Mouse (Mus musculus) MEL (cell line): ENCODE measurements around the gene Ralb.

ENCODE experiments used
- CHD1 ChIP-seq: IDR thresholded peaks from 2 replicates; pipeline ENCODE4 v1.6.1; 2012; ENCODE audit warnings: low read depth, mild to moderate bottlenecking, inconsistent platforms, low read length, improper control_type of control experiment
- CHD2 ChIP-seq: IDR thresholded peaks from 2 replicates; pipeline ENCODE4 v1.6.1; 2011; ENCODE audit warnings: low read length, improper control_type of control experiment
- CTCF ChIP-seq, 3 experiments: IDR thresholded peaks in 2 of 3; conservative IDR thresholded peaks in 1 of 3; 2 replicates each; pipeline ENCODE4 v1.5.1; 2011 to 2012; ENCODE audit warnings: low read length in 3 of 3, low read depth in 2 of 3, mild to moderate bottlenecking in 2 of 3, improper control_type of control experiment in 1 of 3, inconsistent platforms in 1 of 3, mixed read lengths in 1 of 3, moderate library complexity in 1 of 3; ENCODE audit not compliant: control insufficient read depth in 1 of 3, insufficient read depth in 1 of 3, poor library complexity in 1 of 3, severe bottlenecking in 1 of 3
- EP300 ChIP-seq, 2 experiments: IDR thresholded peaks; 2 replicates each; pipeline ENCODE4 v1.6.1; 2011; ENCODE audit warnings: improper control_type of control experiment in 2 of 2, low read length in 2 of 2, low read depth in 1 of 2, mild to moderate bottlenecking in 1 of 2
- GATA1 ChIP-seq: IDR thresholded peaks from 2 replicates; pipeline ENCODE4 v1.6.1; 2011; ENCODE audit warnings: low read depth, low read length, improper control_type of control experiment
- JUND ChIP-seq: IDR thresholded peaks from 2 replicates; pipeline ENCODE4 v1.6.1; 2011; ENCODE audit warnings: low read depth, mild to moderate bottlenecking, improper control_type of control experiment, low read length
- MAX ChIP-seq: IDR thresholded peaks from 2 replicates; pipeline ENCODE4 v1.6.1; 2011; ENCODE audit warnings: low read length, improper control_type of control experiment
- MEF2A ChIP-seq: IDR thresholded peaks from 2 replicates; pipeline ENCODE4 v1.6.1; 2014; ENCODE audit warnings: low read depth, mild to moderate bottlenecking, inconsistent platforms, low read length, improper control_type of control experiment; ENCODE audit not compliant: poor library complexity, insufficient replicate concordance, severe bottlenecking; ENCODE audit errors: extremely low read depth
- POLR2A ChIP-seq, 2 experiments: IDR thresholded peaks; 2 replicates each; pipeline ENCODE4 v1.6.1; 2011 to 2012; ENCODE audit warnings: low read length in 2 of 2, mild to moderate bottlenecking in 2 of 2, control low read depth in 1 of 2, improper control_type of control experiment in 1 of 2, low read depth in 1 of 2, moderate library complexity in 1 of 2; ENCODE audit not compliant: control insufficient read depth in 1 of 2, insufficient read depth in 1 of 2, poor library complexity in 1 of 2
- POLR2AphosphoS2 ChIP-seq: IDR thresholded peaks from 2 replicates; pipeline ENCODE4 v1.6.1; 2011; ENCODE audit warnings: low read length, improper control_type of control experiment
- UBTF ChIP-seq: IDR thresholded peaks from 2 replicates; pipeline ENCODE4 v1.6.1; 2012; ENCODE audit warnings: low read depth, mild to moderate bottlenecking, inconsistent platforms, low read length, improper control_type of control experiment, moderate library complexity, borderline replicate concordance; ENCODE audit not compliant: insufficient read depth

DNA sequence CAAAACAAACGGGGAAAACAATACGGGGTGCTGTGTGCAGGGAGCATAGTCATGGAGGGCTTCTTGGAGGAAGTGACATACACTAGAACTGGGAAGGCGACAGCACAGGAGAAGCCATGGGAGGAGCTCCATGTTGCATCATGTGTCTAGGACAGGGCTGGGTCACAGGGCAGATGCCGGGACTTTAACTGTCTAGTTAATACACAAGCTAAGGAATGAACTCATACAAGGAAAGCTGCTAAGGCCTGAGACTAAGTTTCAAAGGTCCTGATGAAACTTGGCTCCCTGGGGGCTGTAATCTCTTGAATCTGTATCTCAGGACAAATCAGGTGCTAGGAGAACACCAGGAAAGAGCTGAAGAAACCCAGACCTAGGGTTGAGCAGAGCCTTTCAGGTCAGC, 18.1 kb upstream of the Ralb start:
- no peak for TF ChIP-seq GATA1
- TF ChIP-seq MAX, result no peak
- no peak for TF ChIP-seq CTCF (IDR thresholded peaks at IDR 0.05 in 2 of 3, conservative IDR thresholded peaks at IDR 0.05 in 1 of 3; ENCODE audit: control insufficient read depth in 1 of 3, insufficient read depth in 1 of 3, low read depth in 2 of 3, low read length in 3 of 3, poor library complexity in 1 of 3, severe bottlenecking in 1 of 3)
- no peak for TF ChIP-seq CHD2
- TF ChIP-seq EP300 (IDR thresholded peaks at IDR 0.05; ENCODE audit: low read depth in 1 of 2, low read length in 2 of 2), result no peak
- TF ChIP-seq MEF2A, result no peak
- no peak for TF ChIP-seq POLR2A (IDR thresholded peaks at IDR 0.05; ENCODE audit: control insufficient read depth in 1 of 2, insufficient read depth in 1 of 2, low read depth in 1 of 2, low read length in 2 of 2, poor library complexity in 1 of 2)
- no peak for TF ChIP-seq CHD1
- TF ChIP-seq UBTF, result no peak
- TF ChIP-seq JUND, result no peak
- no peak for TF ChIP-seq POLR2AphosphoS2
